Mouse (Mus musculus) embryonic facial prominence, embryonic 15.5 days (tissue): ENCODE data around the gene Tmem120b. TPM values are rescaled to one million over a fixed set of nuclear protein-coding genes. Genes with fewer than 3 reads are reported as not detected.

Experiments
- ATAC-seq: fragments of 200-750 bp; cut with Nextera tagmentation; 2 replicates; pipeline ENCODE4 v1.8.0; 2017; ENCODE audit warnings: low read depth, moderate TSS enrichment; ENCODE audit not compliant: insufficient number of reproducible peaks, low FRiP score, low TSS enrichment
- H3K27ac ChIP-seq: fragments of 300-500 bp; sonication (generic); replicated peaks from 2 replicates; pipeline ENCODE4 v1.5.1; 2015; ENCODE audit warnings: mild to moderate bottlenecking, inconsistent platforms
- H3K27me3 ChIP-seq: fragments of 300-500 bp; sonication (generic); 2 replicates; pipeline ENCODE4 v1.6.1; 2015; ENCODE audit warnings: inconsistent platforms
- H3K36me3 ChIP-seq: fragments of 300-500 bp; sonication (generic); 2 replicates; pipeline ENCODE4 v1.6.1; 2015; ENCODE audit warnings: mild to moderate bottlenecking, inconsistent platforms
- H3K4me1 ChIP-seq: fragments of 300-500 bp; sonication (generic); 2 replicates; pipeline ENCODE4 v1.6.1; 2015; ENCODE audit warnings: inconsistent platforms
- H3K4me2 ChIP-seq: fragments of 300-500 bp; sonication (generic); replicated peaks from 2 replicates; pipeline ENCODE4 v1.6.1; 2015; ENCODE audit warnings: mild to moderate bottlenecking, inconsistent platforms
- H3K4me3 ChIP-seq: fragments of 300-500 bp; sonication (generic); replicated peaks from 2 replicates; pipeline ENCODE4 v1.5.1; 2015; ENCODE audit warnings: mild to moderate bottlenecking, inconsistent platforms
- H3K9ac ChIP-seq: fragments of 300-500 bp; sonication (generic); 2 replicates; pipeline ENCODE4 v1.6.1; 2015; ENCODE audit warnings: inconsistent platforms
- H3K9me3 ChIP-seq: fragments of 300-500 bp; sonication (generic); replicated peaks from 2 replicates; pipeline ENCODE4 v1.6.1; 2016; ENCODE audit warnings: inconsistent platforms
- WGBS: fragments of 180-500 bp; shearing (Covaris S2); methylation state at CpG from one replicate; pipeline ENCODE4 v1.1.7; 2015; 5-methylcytosine and 5-hydroxymethylcytosine counted together
- polyA plus RNA-seq: library from polyadenylated mRNA; unstranded; fragments of >200 nt; fragmentation: Nextera tagmentation; extraction: Ambion mirVana; gene quantifications from 2 replicates; pipeline ENCODE4 v1.2.1, GENCODE M21; 2015

Tmem120b gene
- polyA plus RNA-seq, 1 experiment from 2014 or later = 19.4 TPM

DNA sequence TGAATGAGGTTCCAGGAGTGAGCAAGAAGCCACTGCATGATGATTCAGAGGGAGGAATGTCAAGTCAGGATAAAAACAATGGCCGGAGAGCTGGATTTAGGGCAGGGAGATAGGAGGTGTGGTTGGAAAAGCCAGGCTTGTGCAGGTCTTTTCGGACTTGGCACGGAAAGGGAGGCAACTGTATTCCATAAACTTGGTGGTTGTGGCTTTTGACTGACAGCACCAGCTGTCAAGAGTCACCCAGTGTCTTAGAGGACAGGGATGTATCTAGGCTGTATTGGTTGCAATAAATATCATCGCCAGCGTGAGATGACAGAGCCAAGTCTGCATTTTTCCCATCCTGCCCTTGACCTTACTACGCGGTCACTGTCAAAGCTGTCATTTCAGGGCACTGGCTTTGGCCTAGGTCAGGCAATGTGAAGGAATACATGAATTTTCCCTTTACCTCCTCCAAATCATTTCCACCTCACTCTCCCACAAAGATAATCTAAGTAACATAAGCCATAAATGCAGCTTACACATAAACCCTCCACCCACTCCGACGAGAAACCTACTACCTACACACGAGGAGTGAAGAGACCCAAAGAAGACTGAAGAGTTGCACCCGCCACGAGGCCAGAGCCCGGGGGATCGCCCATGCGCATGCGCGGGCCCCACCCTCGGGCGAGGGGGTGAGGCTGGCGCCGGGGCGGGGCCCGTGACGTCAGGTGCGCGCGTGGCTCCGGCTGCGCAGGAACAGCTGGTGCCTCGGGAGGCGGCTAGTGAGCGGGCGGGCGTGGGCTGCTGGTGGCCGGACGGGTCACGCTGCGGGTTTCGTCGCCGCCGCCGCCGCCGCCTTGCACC lies 7.6 kb downstream of the Tmem120b start:
- peak overlapping the region; percentile 97 for H3K4me2 ChIP-seq
- 7% methylated on average over 45 of the region's 45 CpGs for WGBS
- peak overlapping the region; percentile 82 for H3K27ac ChIP-seq
- H3K36me3 ChIP-seq = no peaks in the 10 kb centered on the region
- H3K4me1 ChIP-seq = peaks cover 20% of the 10 kb centered on the region
- peak overlapping the region; percentile 81 for H3K4me3 ChIP-seq
- no peaks in the 10 kb centered on the region for H3K9me3 ChIP-seq
- peak; percentile 92 for ATAC-seq
- H3K27me3 ChIP-seq = no peaks in the 10 kb centered on the region
- peak overlapping the region; percentile 59 for H3K9ac ChIP-seq

GRCm38 (mm10) chr5:123076419-123077281 lies 8.4 kb downstream of the Tmem120b start:
- peak overlapping the region; percentile 97 for H3K4me2 ChIP-seq
- peak overlapping the region; percentile 59 for H3K9ac ChIP-seq
- peak; percentile 83 for ATAC-seq
- H3K4me1 ChIP-seq = peaks cover 20% of the 10 kb centered on the region
- no peaks in the 10 kb centered on the region for H3K27me3 ChIP-seq
- H3K36me3 ChIP-seq = no peaks in the 10 kb centered on the region
- H3K4me3 ChIP-seq = peak overlapping the region; percentile 81
- WGBS = 3% methylated on average over 35 of the region's 35 CpGs
- H3K27ac ChIP-seq = peak overlapping the region; percentile 82
- no peaks in the 10 kb centered on the region for H3K9me3 ChIP-seq

DNA sequence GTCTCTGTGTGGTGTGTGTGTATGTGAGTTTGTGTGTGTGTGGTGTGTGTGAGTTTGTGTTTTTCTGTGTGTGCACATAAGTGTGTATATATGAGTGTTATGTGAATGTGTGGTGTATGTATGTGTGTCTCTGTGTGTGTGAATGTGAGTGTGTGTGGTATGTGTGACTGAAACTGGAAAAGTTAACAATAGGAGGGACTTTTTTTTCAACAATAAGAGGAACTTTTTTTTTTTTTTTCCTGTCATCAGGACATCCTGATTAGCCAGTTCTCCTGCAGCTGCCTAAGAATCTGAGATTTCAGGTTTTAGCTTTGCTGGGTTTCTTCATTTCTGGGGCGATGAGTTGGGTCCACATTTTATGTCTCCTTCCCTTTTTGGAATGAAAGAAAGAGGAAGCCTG lies 11.4 kb downstream of the Tmem120b start:
- H3K4me2 ChIP-seq = no peak overlapping the region
- H3K4me1 ChIP-seq = peaks cover 20% of the 10 kb centered on the region
- 70% methylated on average over 1 of the region's 1 CpGs for WGBS
- H3K27me3 ChIP-seq = no peaks in the 10 kb centered on the region
- no peak overlapping the region for H3K4me3 ChIP-seq
- H3K36me3 ChIP-seq = no peaks in the 10 kb centered on the region
- H3K9me3 ChIP-seq = no peaks in the 10 kb centered on the region
- H3K9ac ChIP-seq = no peak overlapping the region
- no peak for ATAC-seq
- peak overlapping the region; percentile 35; the same call in 1 of the 2 replicates for H3K27ac ChIP-seq

DNA sequence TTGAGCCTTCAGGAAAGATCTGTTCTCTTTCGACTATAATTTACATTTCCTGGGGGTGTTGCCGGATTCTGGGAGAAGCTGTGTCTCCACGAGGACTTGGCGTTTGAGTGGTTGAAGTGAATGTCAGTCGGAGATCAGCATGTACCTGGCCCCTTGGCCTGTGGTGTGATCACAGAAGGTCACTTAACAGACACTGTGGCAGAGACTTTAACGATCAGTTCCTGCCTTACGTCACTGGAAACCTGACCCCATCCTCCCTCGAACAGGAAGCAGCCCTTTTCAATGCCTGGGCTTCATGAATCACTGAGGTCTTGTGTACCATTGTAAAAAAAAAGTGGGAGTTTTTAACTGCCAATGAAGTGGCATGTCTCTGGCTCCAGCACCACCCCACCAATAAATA lies 11.8 kb downstream of the Tmem120b start:
- H3K27me3 ChIP-seq = no peaks in the 10 kb centered on the region
- H3K36me3 ChIP-seq = no peaks in the 10 kb centered on the region
- H3K9me3 ChIP-seq = no peaks in the 10 kb centered on the region
- H3K9ac ChIP-seq = no peak overlapping the region
- H3K4me1 ChIP-seq = peaks cover 20% of the 10 kb centered on the region
- H3K4me2 ChIP-seq = no peak overlapping the region
- H3K27ac ChIP-seq = peak overlapping the region; percentile 35; the same call in 1 of the 2 replicates
- ATAC-seq = no peak
- H3K4me3 ChIP-seq = no peak overlapping the region
- 48% methylated on average over 8 of the region's 8 CpGs for WGBS

DNA sequence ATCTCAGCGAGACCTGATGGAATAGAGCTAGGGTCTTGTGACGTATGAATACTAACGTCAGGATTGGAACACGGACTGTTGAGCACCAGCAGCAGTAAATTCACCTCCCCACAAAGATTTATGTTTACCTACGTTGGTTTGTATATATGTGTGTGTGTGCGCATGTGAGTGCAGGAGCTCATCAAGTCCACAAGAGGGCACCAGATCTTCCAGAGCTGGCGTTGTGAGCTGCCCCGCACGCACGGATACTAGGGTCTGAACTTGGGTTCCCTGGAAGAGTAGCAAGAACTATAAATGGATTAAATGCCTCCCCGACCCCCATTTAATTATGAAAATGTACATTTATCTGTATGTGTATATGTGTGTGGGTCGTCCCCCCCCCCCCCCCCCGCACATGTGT lies 12.3 kb downstream of the Tmem120b start:
- Histone ChIP-seq H3K27ac (no peak overlapping the region), H3K9ac (no peak overlapping the region), H3K27me3 (no peaks in the 10 kb centered on the region), H3K4me2 (no peak overlapping the region), H3K9me3 (no peaks in the 10 kb centered on the region), H3K4me3 (no peak overlapping the region), H3K4me1 (peaks cover 16% of the 10 kb centered on the region), H3K36me3 (no peaks in the 10 kb centered on the region)
- 93% methylated on average over 13 of the region's 13 CpGs for WGBS
- no peak for ATAC-seq

DNA sequence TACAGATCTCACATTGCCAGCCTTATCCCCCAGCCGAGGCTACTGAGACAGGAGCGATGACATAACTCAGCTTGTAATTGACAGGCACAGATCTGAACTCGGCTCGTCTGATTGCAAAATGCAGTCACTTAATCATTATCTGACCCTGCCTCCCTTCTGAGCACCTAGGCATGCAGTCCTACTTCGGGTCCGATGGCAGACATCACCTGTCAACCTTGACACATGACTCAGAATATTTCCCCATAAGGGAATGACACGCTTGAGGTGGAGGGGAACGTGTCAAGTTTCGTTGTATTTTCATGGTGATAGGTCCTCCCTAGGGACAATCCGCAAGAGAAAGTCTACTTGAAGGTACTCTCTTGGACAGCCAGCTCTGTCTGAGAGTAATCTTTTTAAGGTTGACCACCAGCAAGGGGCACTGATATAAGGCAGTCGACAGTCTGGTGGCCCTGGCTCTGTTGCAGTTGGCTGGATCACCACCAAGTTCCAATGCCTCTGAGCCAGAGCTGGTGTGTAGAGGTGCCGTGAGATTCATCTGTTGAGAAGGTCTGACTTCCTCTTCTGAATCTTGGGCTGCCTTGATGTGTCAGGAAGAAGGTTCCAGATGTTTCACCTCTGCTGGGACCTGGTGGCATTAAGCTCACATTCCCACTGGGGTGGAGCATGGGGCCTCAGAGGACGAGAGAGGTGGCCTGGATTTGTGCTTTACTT lies 15.3 kb downstream of the Tmem120b start:
- Histone ChIP-seq H3K9me3 (no peaks in the 10 kb centered on the region), H3K4me1 (no peaks in the 10 kb centered on the region), H3K27ac (no peak overlapping the region), H3K4me3 (no peak overlapping the region), H3K27me3 (no peaks in the 10 kb centered on the region), H3K36me3 (no peaks in the 10 kb centered on the region), H3K4me2 (no peak overlapping the region), H3K9ac (no peak overlapping the region)
- WGBS = 55% methylated on average over 13 of the region's 13 CpGs
- ATAC-seq = no peak

- Histone ChIP-seq H3K4me2 (no peak overlapping the region), H3K4me3 (no peak overlapping the region), H3K9ac (no peak overlapping the region), H3K36me3 (no peaks in the 10 kb centered on the region), H3K4me1 (no peaks in the 10 kb centered on the region), H3K27ac (no peak overlapping the region), H3K9me3 (no peaks in the 10 kb centered on the region), H3K27me3 (no peaks in the 10 kb centered on the region)
- 85% methylated on average over 2 of the region's 2 CpGs for WGBS
- ATAC-seq = no peak
These were observed 18.3 kb downstream of the Tmem120b start for GRCm38 (mm10) chr5:123086501-123086900.

GRCm38 (mm10) chr5:123088784-123089183 lies 20.6 kb downstream of the Tmem120b start:
- Histone ChIP-seq H3K27me3 (no peaks in the 10 kb centered on the region), H3K36me3 (no peaks in the 10 kb centered on the region), H3K4me2 (no peak overlapping the region), H3K4me3 (no peak overlapping the region), H3K9ac (no peak overlapping the region), H3K9me3 (no peaks in the 10 kb centered on the region), H3K4me1 (no peaks in the 10 kb centered on the region), H3K27ac (no peak overlapping the region)
- ATAC-seq = no peak
- 95% methylated on average over 4 of the region's 4 CpGs for WGBS

DNA sequence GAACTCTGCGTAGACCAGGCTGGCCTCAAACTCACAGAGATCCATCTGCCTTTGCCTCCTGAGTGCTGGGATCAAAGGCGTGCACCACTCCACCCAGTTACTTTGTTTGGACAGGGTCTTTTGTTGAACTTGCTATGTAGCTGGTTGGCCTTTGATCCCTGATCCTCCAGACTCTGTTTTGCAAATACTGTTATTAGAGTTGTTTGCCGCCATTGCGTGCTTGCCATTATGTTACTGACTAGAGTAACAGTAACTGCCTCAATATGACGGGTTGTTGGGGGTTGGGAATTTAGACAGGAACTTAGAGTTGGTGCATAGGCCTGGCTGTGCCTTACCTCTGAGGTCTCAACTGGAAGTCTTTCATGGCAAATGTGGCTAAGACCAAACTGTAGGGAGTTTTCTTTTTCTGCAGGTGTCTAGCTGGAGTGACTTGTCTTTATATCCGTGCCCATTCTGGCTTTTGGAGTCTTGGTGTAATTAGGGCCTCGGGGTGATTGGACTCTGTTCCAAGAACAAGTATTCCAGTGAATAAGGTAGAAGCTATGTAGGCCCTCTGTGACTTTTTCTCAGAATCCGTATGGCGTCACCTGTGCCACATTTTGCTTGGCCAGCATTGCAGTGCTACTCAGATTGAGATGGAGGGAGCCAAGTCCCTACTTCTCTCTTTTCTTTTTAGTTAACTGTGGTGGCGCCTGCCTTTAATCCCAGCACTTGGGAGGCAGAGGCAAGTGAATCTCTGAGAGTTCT lies 22.5 kb downstream of the Tmem120b start:
- no peaks in the 10 kb centered on the region for H3K27me3 ChIP-seq
- no peak overlapping the region for H3K4me3 ChIP-seq
- no peaks in the 10 kb centered on the region; the same call in 1 of the 2 replicates for H3K4me1 ChIP-seq
- H3K9me3 ChIP-seq = no peaks in the 10 kb centered on the region
- ATAC-seq = no peak
- WGBS = 87% methylated on average over 10 of the region's 10 CpGs
- H3K36me3 ChIP-seq = no peaks in the 10 kb centered on the region
- H3K4me2 ChIP-seq = no peak overlapping the region
- no peak overlapping the region for H3K9ac ChIP-seq
- no peak overlapping the region for H3K27ac ChIP-seq

GRCm38 (mm10) chr5:123093077-123093633 lies 24.9 kb downstream of the Tmem120b start:
- no peak overlapping the region for H3K4me3 ChIP-seq
- no peaks in the 10 kb centered on the region for H3K27me3 ChIP-seq
- no peak overlapping the region for H3K9ac ChIP-seq
- H3K27ac ChIP-seq = no peak overlapping the region
- H3K9me3 ChIP-seq = no peaks in the 10 kb centered on the region
- no peaks in the 10 kb centered on the region; the same call in 1 of the 2 replicates for H3K4me1 ChIP-seq
- WGBS = 79% methylated on average over 14 of the region's 14 CpGs
- ATAC-seq = no peak
- H3K36me3 ChIP-seq = no peaks in the 10 kb centered on the region
- H3K4me2 ChIP-seq = no peak overlapping the region
